Mouse (Mus musculus) cerebellum, adult 2 months (tissue): ENCODE measurements at regions not wholly inside any gene's neighbourhood (a gene's known extent, or its start where the extent isn't known, plus 50 kb on each side); places are given as distances from the start of the nearest gene placed in this dataset.

Experiments
- CTCF ChIP-seq: fragments of 200-500 bp; IDR thresholded peaks from 2 replicates; pipeline ENCODE4 v1.5.1; 2011; ENCODE audit warnings: low read depth, mild to moderate bottlenecking, control low read depth, low read length, moderate library complexity, borderline replicate concordance; ENCODE audit not compliant: insufficient read depth
- POLR2A ChIP-seq: fragments of 200-500 bp; IDR thresholded peaks from 2 replicates; pipeline ENCODE4 v1.6.1; 2011; ENCODE audit warnings: low read length, control low read depth, borderline replicate concordance; ENCODE audit not compliant: insufficient read depth

GRCm38 (mm10) chr16:92886226-92886625, 60.3 kb upstream of the Runx1 start:
- no peak for TF ChIP-seq CTCF
- TF ChIP-seq POLR2A, result no peak
